Mouse (Mus musculus) effector memory CD4-positive, alpha-beta T cell, adult 7 months (primary cell): ENCODE measurements around the gene Ndufs2. TPM values are rescaled to one million over a fixed set of nuclear protein-coding genes. Genes with fewer than 3 reads are reported as not detected.

Experiments used
- polyA plus RNA-seq: library from polyadenylated mRNA; unstranded; fragments of 100-300 nt; shearing (Covaris generic); gene quantifications from one replicate; pipeline ENCODE4 v1.2.1, GENCODE M21; 2017

Ndufs2 gene
- polyA plus RNA-seq: 99.2 TPM

GRCm38 (mm10) chr1:171250680-171251593 lies at the start of gene Ndufs2:
TSS of gene Ndufs2 (minus strand) at chr1:171251388.

DNA sequence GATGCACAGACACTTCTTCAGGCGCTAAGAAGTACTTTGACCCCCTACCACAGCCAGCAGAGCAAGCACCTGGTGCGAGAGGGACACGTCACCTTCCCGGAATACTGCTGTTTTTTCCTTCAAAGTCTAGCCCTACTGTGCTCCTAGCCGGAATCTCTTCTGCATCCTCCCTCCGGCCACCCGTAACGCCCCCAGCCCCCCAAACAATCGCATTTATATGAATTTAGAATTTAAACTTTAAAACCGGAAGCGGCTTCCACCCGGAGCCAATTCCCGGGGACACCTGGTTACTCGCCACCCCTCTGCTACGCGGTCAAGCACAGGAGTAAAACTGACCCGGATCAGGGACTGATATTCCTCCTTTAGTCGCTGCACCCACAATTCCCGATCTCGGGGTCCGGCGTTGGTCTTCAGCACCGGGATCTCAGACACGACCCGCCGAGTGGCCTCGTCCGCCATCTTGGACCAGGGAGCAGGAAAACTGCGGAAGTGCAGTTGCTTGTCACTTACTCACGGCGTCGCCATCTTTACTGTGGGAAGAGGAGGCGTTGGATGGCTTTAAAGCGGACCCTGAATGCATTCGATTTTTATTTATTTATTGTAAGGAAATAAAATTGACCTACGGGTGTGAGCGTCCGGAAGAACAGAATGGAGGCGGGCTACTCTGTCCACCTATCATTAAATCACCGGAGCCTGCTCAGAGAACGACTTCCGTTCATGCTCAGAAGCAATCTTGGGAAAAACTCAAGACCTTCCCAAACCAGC lies 43.3 kb upstream of the Ndufs2 start, which contains the start of gene Ufc1:
Ufc1 (minus strand) TSS at position 727 of the 765 bp plus-strand sequence.

DNA sequence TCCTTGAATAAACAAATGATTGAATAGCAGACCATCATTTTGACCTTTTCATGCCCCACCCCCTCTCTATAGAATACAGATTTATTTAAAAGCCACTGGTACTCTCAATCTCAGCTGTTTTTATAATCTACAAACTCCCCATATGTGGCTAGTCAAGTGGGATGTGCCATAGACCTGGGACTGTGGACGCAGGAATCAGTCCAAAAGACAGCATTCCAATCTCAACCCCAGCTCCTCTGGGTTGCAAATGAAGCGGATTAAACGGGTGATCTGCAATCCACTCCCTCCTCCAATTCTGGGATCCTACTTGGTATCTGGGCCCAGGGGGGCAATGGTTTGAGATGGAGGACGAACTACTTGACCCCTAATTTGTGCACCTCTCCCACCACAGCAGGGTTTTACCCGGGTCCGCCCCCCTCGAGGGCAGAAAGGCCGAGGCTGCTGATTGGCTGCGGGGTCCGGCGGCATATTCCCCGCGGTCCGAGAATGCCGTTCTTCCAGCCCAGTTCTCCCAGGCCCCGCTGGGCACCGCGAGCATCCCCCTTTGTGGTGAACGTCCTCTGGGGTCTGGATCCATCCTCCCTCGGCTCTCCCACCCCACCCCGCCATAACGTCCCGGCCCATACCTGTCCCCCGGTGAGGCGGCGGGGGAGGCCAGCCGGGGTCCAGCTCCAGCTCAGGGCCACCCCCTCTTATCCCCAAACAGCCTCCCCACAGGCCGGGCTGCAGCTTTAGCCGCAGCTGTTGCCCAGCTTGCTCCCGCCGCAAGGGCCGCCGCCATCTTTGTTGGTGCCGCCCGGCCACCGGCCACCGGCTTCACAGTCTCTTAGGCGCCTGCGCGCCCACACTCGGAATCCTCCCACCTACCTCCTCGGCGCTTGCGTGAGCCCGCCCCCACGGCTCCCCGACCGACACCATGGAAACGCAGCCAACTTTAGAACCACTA lies 36.2 kb upstream of the Ndufs2 start, which contains the start of gene Usp21:
Usp21 (minus strand) TSS at position 856 of the 946 bp plus-strand sequence.

DNA sequence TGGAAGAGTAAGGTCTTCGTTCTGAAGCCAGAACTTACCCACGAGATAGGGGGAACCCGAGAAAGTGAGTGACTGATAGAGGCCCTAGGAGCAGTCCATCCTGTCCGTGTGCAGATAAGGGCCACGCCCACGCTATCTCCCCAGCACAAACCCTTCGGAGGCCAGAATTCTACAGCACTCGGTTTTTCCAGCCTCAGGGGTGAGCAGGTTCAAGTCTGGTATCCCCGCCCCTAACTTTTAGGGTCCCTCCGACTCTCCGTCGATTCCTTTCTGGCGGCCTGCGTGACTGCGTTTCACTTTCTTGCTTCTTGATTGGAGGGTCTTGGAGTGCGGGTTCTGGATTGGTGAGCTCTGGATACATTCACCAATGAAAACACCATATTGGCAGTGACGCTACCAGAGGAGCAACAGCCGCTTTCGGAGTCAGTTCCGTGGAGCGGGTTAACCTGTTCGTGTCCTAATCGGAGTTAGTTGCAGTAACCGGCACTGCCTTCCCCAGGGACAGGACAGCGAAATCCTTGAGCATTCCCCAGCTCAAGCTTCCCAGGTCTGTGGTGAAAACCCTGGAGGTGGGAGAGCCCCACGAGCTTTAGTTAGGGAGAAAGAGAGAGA lies 29.8 kb upstream of the Ndufs2 start, which contains the start of gene Ppox:
Ppox (minus strand) TSS at position 271 of the 612 bp plus-strand sequence.

DNA sequence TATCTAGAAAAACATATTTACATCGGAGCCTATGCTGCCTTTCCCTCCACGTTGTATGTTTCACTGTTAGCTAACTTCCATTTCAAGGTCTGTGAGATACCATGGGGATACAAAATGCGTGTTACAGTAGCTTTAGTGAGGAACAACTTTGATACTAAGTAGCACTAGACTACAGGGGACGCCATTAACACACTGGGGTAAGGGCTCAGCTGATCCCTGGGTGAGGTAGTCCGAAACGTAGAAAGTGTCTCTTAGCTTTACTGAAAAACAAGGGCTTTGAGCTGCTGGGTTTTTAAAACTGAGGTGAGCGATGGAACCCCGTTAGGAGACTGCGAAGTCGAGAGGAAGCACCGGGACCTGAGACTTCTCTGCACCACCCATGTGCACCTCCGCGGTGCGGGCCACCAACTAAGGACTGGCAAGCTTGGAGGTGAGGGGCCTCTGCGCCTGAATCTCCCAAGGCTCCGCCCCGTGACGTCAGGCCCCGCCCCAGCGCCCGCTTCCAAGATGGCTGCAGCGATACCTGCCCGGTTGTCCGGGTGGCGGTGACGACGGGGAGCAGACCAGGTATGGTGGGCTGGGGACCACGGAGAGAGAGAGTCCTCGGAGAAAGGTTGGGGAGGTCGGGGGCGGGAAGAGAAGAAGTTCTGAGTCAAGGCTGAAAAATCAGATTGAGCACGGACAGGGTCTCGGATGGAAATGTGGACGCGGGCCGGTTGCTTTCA lies 18.8 kb upstream of the Ndufs2 start, which contains the start of gene B4galt3:
B4galt3 (plus strand) TSS at position 481 of the 725 bp plus-strand sequence.

GRCm38 (mm10) chr1:171249913-171250600 lies 1.1 kb downstream of the Ndufs2 start, which contains the start of gene Adamts4:
TSS of gene Adamts4 (plus strand) at chr1:171250421.

GRCm38 (mm10) chr1:171234126-171234525 lies 17.1 kb downstream of the Ndufs2 start, which contains the start of gene Fcer1g:
TSS of gene Fcer1g (minus strand) at chr1:171234365.

GRCm38 (mm10) chr1:171224857-171225256 lies 26.3 kb downstream of the Ndufs2 start, which contains the start of gene Apoa2:
TSS of gene Apoa2 (plus strand) at chr1:171225054.

DNA sequence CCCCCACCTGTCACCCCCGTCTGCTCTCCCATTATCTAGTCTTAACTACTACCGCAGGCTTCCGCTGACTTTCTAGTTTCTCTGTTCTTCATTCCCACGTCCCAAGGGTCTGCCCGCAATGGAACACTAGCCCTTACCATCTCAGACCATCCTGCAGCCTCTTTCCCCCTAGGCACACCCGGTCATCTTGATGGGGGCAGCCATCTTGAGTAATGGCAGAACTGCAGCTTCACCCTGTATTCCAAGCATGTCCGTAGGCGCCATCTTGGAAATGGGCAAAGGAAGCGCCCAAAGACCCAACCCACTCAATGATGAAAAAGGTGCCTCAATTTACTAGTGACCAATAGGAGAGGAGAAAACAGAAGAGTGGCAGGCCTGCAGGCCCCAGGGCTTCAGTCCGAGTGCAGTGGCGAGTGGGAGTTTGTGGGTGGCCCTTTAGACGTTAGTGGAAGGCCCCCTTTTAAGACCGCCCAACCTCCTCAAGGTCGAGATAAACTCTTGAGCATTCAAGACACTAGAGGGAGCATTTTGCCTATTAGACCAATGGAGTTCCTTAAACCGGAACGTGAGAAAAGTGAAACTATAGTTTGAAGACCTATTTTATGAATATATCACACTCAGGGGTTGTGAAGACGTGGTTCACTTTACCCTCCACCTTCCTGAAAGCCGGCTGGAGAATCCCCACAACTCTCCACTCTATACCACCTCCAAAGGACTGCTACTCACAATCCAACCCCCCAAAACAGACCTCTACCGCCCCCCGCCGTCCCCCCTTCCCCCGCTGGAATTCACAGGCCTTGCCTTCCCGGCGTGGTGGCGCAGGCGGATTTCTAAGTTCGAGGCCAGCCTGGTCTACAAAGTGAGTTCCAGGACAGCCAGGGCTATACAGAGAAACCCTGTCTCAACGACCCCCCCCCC lies 28.7 kb downstream of the Ndufs2 start, which contains the start of gene Tomm40l:
Tomm40l (minus strand) TSS at position 277 of the 918 bp plus-strand sequence.

GRCm38 (mm10) chr1:171213801-171214496 lies 37.2 kb downstream of the Ndufs2 start, which contains the start of gene Nr1i3:
TSS of gene Nr1i3 (plus strand) at chr1:171213970.

GRCm38 (mm10) chr1:171195887-171196397 lies 55.2 kb downstream of the Ndufs2 start, which contains the start of gene Pcp4l1:
TSS of gene Pcp4l1 (minus strand) at chr1:171196268.

Other genes with a start within 250 kb of the Ndufs2 start
- 0.71 TPM for gene Fcgr4, start 232.5 kb downstream of the Ndufs2 start, polyA plus RNA-seq
- 1.1 TPM for gene Fcgr3, start 186.5 kb downstream of the Ndufs2 start, polyA plus RNA-seq
- 2.8 TPM for gene Cfap126, start 137.5 kb downstream of the Ndufs2 start, polyA plus RNA-seq
- 112 TPM for gene Sdhc, start 100.8 kb downstream of the Ndufs2 start, polyA plus RNA-seq
- not detected for gene Mpz, start 100.7 kb downstream of the Ndufs2 start, polyA plus RNA-seq
- gene Pcp4l1, start 55.1 kb downstream of the Ndufs2 start, polyA plus RNA-seq: not detected
- 0.15 TPM for gene Nr1i3, start 37.4 kb downstream of the Ndufs2 start, polyA plus RNA-seq
- gene Tomm40l, start 28.9 kb downstream of the Ndufs2 start, polyA plus RNA-seq: 26.0 TPM
- gene Apoa2, start 26.3 kb downstream of the Ndufs2 start, polyA plus RNA-seq: not detected
- not detected for gene Fcer1g, start 17.0 kb downstream of the Ndufs2 start, polyA plus RNA-seq
- gene Adamts4, start 967 bp downstream of the Ndufs2 start, polyA plus RNA-seq: 0.69 TPM
- gene B4galt3, start 18.9 kb upstream of the Ndufs2 start, polyA plus RNA-seq: 44.1 TPM
- 62.5 TPM for gene Ppox, start 29.8 kb upstream of the Ndufs2 start, polyA plus RNA-seq
- gene Usp21, start 36.6 kb upstream of the Ndufs2 start, polyA plus RNA-seq: 51.2 TPM
- gene Ufc1, start 43.6 kb upstream of the Ndufs2 start, polyA plus RNA-seq: 55.5 TPM
- gene Dedd, start 77.8 kb upstream of the Ndufs2 start, polyA plus RNA-seq: 28.1 TPM
- 26.6 TPM for gene Nit1, start 94.3 kb upstream of the Ndufs2 start, polyA plus RNA-seq
- gene Pfdn2, start 94.3 kb upstream of the Ndufs2 start, polyA plus RNA-seq: 113 TPM
- gene Klhdc9, start 109.4 kb upstream of the Ndufs2 start, polyA plus RNA-seq: not detected
- 0.24 TPM for gene Nectin4, start 118.7 kb upstream of the Ndufs2 start, polyA plus RNA-seq
- 148 TPM for gene Arhgap30, start 137.6 kb upstream of the Ndufs2 start, polyA plus RNA-seq
- 56.8 TPM for gene Usf1, start 159.9 kb upstream of the Ndufs2 start, polyA plus RNA-seq
- not detected for gene Tstd1, start 167.5 kb upstream of the Ndufs2 start, polyA plus RNA-seq
- 0.56 TPM for gene F11r, start 186.1 kb upstream of the Ndufs2 start, polyA plus RNA-seq